In genomic region chr1:182895698-182896097, GRCm38 (mm10) we compare ENCODE assay signal across 10 mouse cellular contexts. TPM values are rescaled to one million over a fixed set of nuclear protein-coding genes. Genes with fewer than 3 reads are reported as not detected.
A peak's percentile ranks its signal among the peaks of the same experiment; 100 is the strongest.
DNase-seq lines count a peak whose midpoint lies in the region; ATAC-seq lines count a peak whose summit lies in the region.
"Had no signal": no experiment of that assay in that cellular context is flagged by ENCODE, and none has a peak within 500 bp of the region (broad histone marks: within the 10 kb centered on the region; RNA-seq: fewer than 3 reads in every experiment).

No protein-coding gene starts in this region.

- H3K36me3 ChIP-seq in limb, embryonic 13.5 days, result no peaks in the 10 kb centered on the region
- H3K36me3 ChIP-seq: limb, embryonic 15.5 days had no signal

- WGBS in limb, embryonic 13.5 days, result 60% methylated on average over 9 of the region's 9 CpGs

- H3K9me3 ChIP-seq in limb, embryonic 13.5 days, result no peaks in the 10 kb centered on the region
- H3K9me3 ChIP-seq: limb, embryonic 15.5 days had no signal

- no peak overlapping the region for H3K4me3 ChIP-seq in limb, embryonic 13.5 days
- H3K4me3 ChIP-seq: erythroblast, embryonic 14.5 days; limb, embryonic 15.5 days had no signal

- no peaks in the 10 kb centered on the region for H3K27me3 ChIP-seq in limb, embryonic 13.5 days
- H3K27me3 ChIP-seq: limb, embryonic 15.5 days had no signal

- DNase-seq in left cerebral cortex, adult 18-20 months (ENCODE audit: low spot score in 2 of 2), result peak; percentile 52 to 65
- DNase-seq in left cerebral cortex, adult 11 months (ENCODE audit: low spot score), result no peak
- peak; percentile 70 for DNase-seq in R1 (ENCODE audit: low read depth, low spot score)
- peak; percentile 30 for DNase-seq in cerebellum, adult 8-10 months
- peak; percentile 11 to 24 for DNase-seq in heart, adult 9 months (ENCODE audit: low spot score in 2 of 2)
- DNase-seq in retina, embryonic 14.5 days (ENCODE audit: low spot score), result peak; percentile 64

- no peak overlapping the region for H3K9ac ChIP-seq in limb, embryonic 13.5 days
- H3K9ac ChIP-seq: limb, embryonic 15.5 days had no signal

- no peak overlapping the region for H3K4me2 ChIP-seq in limb, embryonic 13.5 days (replicated peaks)
- H3K4me2 ChIP-seq: limb, embryonic 15.5 days had no signal

- peaks cover 10% of the 10 kb centered on the region for H3K4me1 ChIP-seq in limb, embryonic 13.5 days
- H3K4me1 ChIP-seq: limb, embryonic 15.5 days had no signal

- 0 out of 2 replicates have a peak, but pooled peaks have one; percentile 40 for ATAC-seq in limb, embryonic 13.5 days (ENCODE audit: low FRiP score, low read depth)
- ATAC-seq in activated CD4-positive, CD25-positive, alpha-beta regulatory T cell, adult 4 months, result no peak

- no peak overlapping the region for H3K27ac ChIP-seq in limb, embryonic 13.5 days
- H3K27ac ChIP-seq: limb, embryonic 15.5 days had no signal

RNA-seq across cellular contexts. Expression of gene Tlr5, which starts 58.9 kb away (rescaled TPM):
- under 1 TPM; 0.28 to 0.30 TPM for total RNA-seq in left cerebral cortex, adult 18-20 months (2021)
- 1.1 and 1.7 TPM in 2 replicates for polyA plus RNA-seq in limb, embryonic 13.5 days (2015; fragmentation: Nextera tagmentation; extraction: Ambion mirVana)
- polyA plus RNA-seq in activated CD4-positive, CD25-positive, alpha-beta regulatory T cell, adult 4 months (2017; shearing (Covaris generic)), result under 1 TPM in 1 of 2 experiments, not detected in 1; 0.27 TPM
- polyA plus RNA-seq: erythroblast, embryonic 14.5 days had no signal
